Mouse (Mus musculus): ENCODE results near the gene Klhl32.

DNA sequence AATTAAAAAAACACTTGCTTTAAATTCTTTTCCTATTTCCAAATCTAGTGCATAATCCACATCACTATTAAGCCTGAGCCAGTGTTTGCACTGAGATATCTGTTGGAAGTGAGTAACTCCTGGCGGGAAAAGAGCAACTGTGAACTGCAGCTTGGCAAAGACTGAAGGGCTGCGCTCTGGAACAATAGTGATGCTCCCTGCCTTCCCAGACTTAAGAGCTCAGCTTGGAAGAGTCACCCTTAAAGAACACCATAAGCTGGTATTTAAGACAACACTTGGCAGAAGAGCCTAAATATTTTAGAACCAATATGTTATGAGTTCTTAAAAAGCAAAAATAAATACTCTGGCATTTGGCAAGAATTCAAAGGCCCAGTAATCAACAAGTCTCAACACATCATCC lies 55.7 kb downstream of the Klhl32 start:
- TF ChIP-seq MAX (IDR thresholded peaks at IDR 0.05; ENCODE audit: low read length) (no peak), UBTF (IDR thresholded peaks at IDR 0.05; ENCODE audit: borderline replicate concordance, insufficient read depth, low read depth, low read length) (no peak), CTCF (IDR thresholded peaks at IDR 0.05 in 2 of 3, conservative IDR thresholded peaks at IDR 0.05 in 1 of 3; ENCODE audit: control insufficient read depth in 1 of 3, insufficient read depth in 1 of 3, low read depth in 2 of 3, low read length in 3 of 3, poor library complexity in 1 of 3, severe bottlenecking in 1 of 3) (no peak), NRF1 (IDR thresholded peaks at IDR 0.05; ENCODE audit: insufficient read depth, low read depth, low read length, poor library complexity, severe bottlenecking) (no peak), MXI1 (IDR thresholded peaks at IDR 0.05; ENCODE audit: low read depth, low read length) (no peak), SMC3 (IDR thresholded peaks at IDR 0.05; ENCODE audit: low read depth, low read length) (no peak), TAL1 (IDR thresholded peaks at IDR 0.05; ENCODE audit: low read length) (no peak)
